Mouse (Mus musculus) forebrain, embryonic 13.5 days (tissue): ENCODE measurements around the gene Tctn1. TPM values are rescaled to one million over a fixed set of nuclear protein-coding genes. Genes with fewer than 3 reads are reported as not detected.

Experiments
- ATAC-seq: fragments of 200-750 bp; cut with Nextera tagmentation; 2 replicates; pipeline ENCODE4 v1.8.0; 2017
- H3K27ac ChIP-seq: fragments of 300-500 bp; sonication (generic); 2 replicates; pipeline ENCODE4 v1.5.1; 2015; ENCODE audit warnings: inconsistent platforms, mild to moderate bottlenecking, moderate library complexity
- H3K27me3 ChIP-seq: fragments of 300-500 bp; sonication (generic); 2 replicates; pipeline ENCODE4 v1.6.1; 2015; ENCODE audit warnings: mild to moderate bottlenecking, inconsistent platforms
- H3K36me3 ChIP-seq: fragments of 300-500 bp; sonication (generic); 2 replicates; pipeline ENCODE4 v1.6.1; 2015; ENCODE audit warnings: mild to moderate bottlenecking, inconsistent platforms; ENCODE audit not compliant: poor library complexity, severe bottlenecking
- H3K4me1 ChIP-seq: fragments of 300-500 bp; sonication (generic); 2 replicates; pipeline ENCODE4 v1.6.1; 2015; ENCODE audit warnings: inconsistent platforms
- H3K4me2 ChIP-seq: fragments of 300-500 bp; sonication (generic); 2 replicates; pipeline ENCODE4 v1.6.1; 2015; ENCODE audit warnings: inconsistent platforms, mild to moderate bottlenecking, moderate library complexity
- H3K4me3 ChIP-seq: fragments of 300-500 bp; sonication (generic); 2 replicates; pipeline ENCODE4 v1.5.1; 2015; ENCODE audit warnings: mild to moderate bottlenecking, inconsistent platforms
- H3K9ac ChIP-seq: fragments of 300-500 bp; sonication (generic); 2 replicates; pipeline ENCODE4 v1.6.1; 2015; ENCODE audit warnings: mild to moderate bottlenecking, inconsistent platforms
- H3K9me3 ChIP-seq: fragments of 300-500 bp; sonication (generic); replicated peaks from 2 replicates; pipeline ENCODE4 v1.6.1; 2016; ENCODE audit warnings: inconsistent platforms
- WGBS: fragments of 180-500 bp; shearing (Covaris S2); methylation state at CpG from one replicate; pipeline ENCODE4 v1.1.7; 2015; 5-methylcytosine and 5-hydroxymethylcytosine counted together
- polyA plus RNA-seq: library from polyadenylated mRNA; unstranded; fragments of >200 nt; fragmentation: Nextera tagmentation; extraction: Ambion mirVana; gene quantifications from 2 replicates; pipeline ENCODE4 v1.2.1, GENCODE M21; 2015

Gene Tctn1
- polyA plus RNA-seq, 1 experiment from 2014 or later: 4.9 TPM

GRCm38 (mm10) chr5:122240989-122241388 lies 23.3 kb downstream of the Tctn1 start:
- no peak overlapping the region for H3K4me2 ChIP-seq
- H3K9ac ChIP-seq: no peak overlapping the region
- H3K4me1 ChIP-seq: peaks cover 27% of the 10 kb centered on the region
- H3K4me3 ChIP-seq: no peak overlapping the region
- no peak for ATAC-seq
- H3K9me3 ChIP-seq: no peaks in the 10 kb centered on the region
- H3K27ac ChIP-seq: no peak overlapping the region
- H3K36me3 ChIP-seq: peaks cover 25% of the 10 kb centered on the region
- 67% methylated on average over 1 of the region's 1 CpGs for WGBS
- no peaks in the 10 kb centered on the region for H3K27me3 ChIP-seq

- Histone ChIP-seq H3K9ac (no peak overlapping the region), H3K27ac (no peak overlapping the region), H3K4me3 (no peak overlapping the region), H3K36me3 (peaks cover 25% of the 10 kb centered on the region), H3K27me3 (no peaks in the 10 kb centered on the region), H3K4me1 (peaks cover 24% of the 10 kb centered on the region), H3K4me2 (no peak overlapping the region), H3K9me3 (no peaks in the 10 kb centered on the region)
- ATAC-seq: no peak
- WGBS: 85% methylated on average over 11 of the region's 11 CpGs
Measured at GRCm38 (mm10) chr5:122240521-122240920, 23.7 kb downstream of the Tctn1 start.

- H3K9me3 ChIP-seq: no peaks in the 10 kb centered on the region
- no peak for ATAC-seq
- H3K36me3 ChIP-seq: peaks cover 25% of the 10 kb centered on the region
- H3K4me1 ChIP-seq: peaks cover 15% of the 10 kb centered on the region
- H3K27me3 ChIP-seq: no peaks in the 10 kb centered on the region
- no peak overlapping the region for H3K4me2 ChIP-seq
- 86% methylated on average over 7 of the region's 7 CpGs for WGBS
- no peak overlapping the region for H3K27ac ChIP-seq
- no peak overlapping the region for H3K9ac ChIP-seq
- H3K4me3 ChIP-seq: no peak overlapping the region
Measured at GRCm38 (mm10) chr5:122239618-122240017, 24.6 kb downstream of the Tctn1 start.

- Histone ChIP-seq H3K9me3 (no peaks in the 10 kb centered on the region), H3K4me1 (no peaks in the 10 kb centered on the region; the same call in 1 of the 2 replicates), H3K4me3 (no peak overlapping the region), H3K36me3 (peaks cover 25% of the 10 kb centered on the region), H3K27me3 (no peaks in the 10 kb centered on the region), H3K27ac (no peak overlapping the region), H3K9ac (no peak overlapping the region), H3K4me2 (no peak overlapping the region)
- ATAC-seq: no peak
- WGBS: 72% methylated on average over 5 of the region's 5 CpGs
Measured at GRCm38 (mm10) chr5:122237200-122237599, 27.1 kb downstream of the Tctn1 start.

GRCm38 (mm10) chr5:122235196-122235836 lies 28.9 kb downstream of the Tctn1 start:
- Histone ChIP-seq H3K9me3 (no peaks in the 10 kb centered on the region), H3K9ac (no peak overlapping the region), H3K36me3 (peaks cover 8% of the 10 kb centered on the region), H3K27me3 (no peaks in the 10 kb centered on the region), H3K4me2 (no peak overlapping the region), H3K27ac (no peak overlapping the region), H3K4me3 (no peak overlapping the region), H3K4me1 (no peaks in the 10 kb centered on the region; the same call in 1 of the 2 replicates)
- WGBS: 70% methylated on average over 9 of the region's 9 CpGs
- ATAC-seq: no peak

- Histone ChIP-seq H3K27ac (no peak overlapping the region), H3K36me3 (peaks cover under 1% of the 10 kb centered on the region; the same call in 1 of the 2 replicates), H3K27me3 (no peaks in the 10 kb centered on the region), H3K4me2 (no peak overlapping the region), H3K4me1 (no peaks in the 10 kb centered on the region; the same call in 1 of the 2 replicates), H3K4me3 (no peak overlapping the region), H3K9me3 (no peaks in the 10 kb centered on the region), H3K9ac (no peak overlapping the region)
- no peak for ATAC-seq
- WGBS: 82% methylated on average over 9 of the region's 9 CpGs
Measured at GRCm38 (mm10) chr5:122234319-122235195, 29.7 kb downstream of the Tctn1 start.

- no peaks in the 10 kb centered on the region for H3K9me3 ChIP-seq
- no peaks in the 10 kb centered on the region; the same call in 1 of the 2 replicates for H3K4me1 ChIP-seq
- no peak overlapping the region for H3K9ac ChIP-seq
- H3K27me3 ChIP-seq: no peaks in the 10 kb centered on the region
- H3K27ac ChIP-seq: no peak overlapping the region
- no peak for ATAC-seq
- WGBS: 90% methylated on average over 12 of the region's 12 CpGs
- H3K36me3 ChIP-seq: no peaks in the 10 kb centered on the region
- H3K4me3 ChIP-seq: no peak overlapping the region
- no peak overlapping the region for H3K4me2 ChIP-seq
Measured at GRCm38 (mm10) chr5:122233695-122234094, 30.6 kb downstream of the Tctn1 start.

GRCm38 (mm10) chr5:122233077-122233581 lies 31.1 kb downstream of the Tctn1 start:
- ATAC-seq: no peak
- Histone ChIP-seq H3K4me3 (no peak overlapping the region), H3K27me3 (no peaks in the 10 kb centered on the region), H3K9me3 (no peaks in the 10 kb centered on the region), H3K4me1 (no peaks in the 10 kb centered on the region; the same call in 1 of the 2 replicates), H3K36me3 (no peaks in the 10 kb centered on the region), H3K9ac (no peak overlapping the region), H3K4me2 (no peak overlapping the region), H3K27ac (no peak overlapping the region)
- WGBS: 93% methylated on average over 14 of the region's 14 CpGs

- no peaks in the 10 kb centered on the region for H3K27me3 ChIP-seq
- no peak for ATAC-seq
- no peak overlapping the region for H3K4me2 ChIP-seq
- no peak overlapping the region for H3K4me3 ChIP-seq
- WGBS: 92% methylated on average over 5 of the region's 5 CpGs
- peaks cover 6% of the 10 kb centered on the region; the same call in 1 of the 2 replicates for H3K9me3 ChIP-seq
- H3K36me3 ChIP-seq: no peaks in the 10 kb centered on the region
- no peaks in the 10 kb centered on the region; the same call in 1 of the 2 replicates for H3K4me1 ChIP-seq
- H3K27ac ChIP-seq: no peak overlapping the region
- no peak overlapping the region for H3K9ac ChIP-seq
Measured at GRCm38 (mm10) chr5:122232004-122232403, 32.3 kb downstream of the Tctn1 start.

GRCm38 (mm10) chr5:122231431-122231830 lies 32.8 kb downstream of the Tctn1 start:
- no peaks in the 10 kb centered on the region for H3K27me3 ChIP-seq
- WGBS: 90% methylated on average over 6 of the region's 6 CpGs
- no peak overlapping the region for H3K27ac ChIP-seq
- no peak for ATAC-seq
- no peaks in the 10 kb centered on the region for H3K36me3 ChIP-seq
- no peak overlapping the region for H3K9ac ChIP-seq
- H3K4me2 ChIP-seq: no peak overlapping the region
- no peak overlapping the region for H3K4me3 ChIP-seq
- H3K4me1 ChIP-seq: no peaks in the 10 kb centered on the region; the same call in 1 of the 2 replicates
- peaks cover 6% of the 10 kb centered on the region; the same call in 1 of the 2 replicates for H3K9me3 ChIP-seq

- Histone ChIP-seq H3K36me3 (no peaks in the 10 kb centered on the region), H3K9ac (no peak overlapping the region), H3K9me3 (peaks cover 6% of the 10 kb centered on the region; the same call in 1 of the 2 replicates), H3K27me3 (no peaks in the 10 kb centered on the region), H3K4me3 (no peak overlapping the region), H3K4me1 (no peaks in the 10 kb centered on the region; the same call in 1 of the 2 replicates), H3K27ac (no peak overlapping the region), H3K4me2 (no peak overlapping the region)
- ATAC-seq: no peak
- WGBS: 90% methylated on average over 4 of the region's 4 CpGs
Measured at GRCm38 (mm10) chr5:122230816-122231215, 33.4 kb downstream of the Tctn1 start.

GRCm38 (mm10) chr5:122228772-122229171 lies 35.5 kb downstream of the Tctn1 start:
- no peaks in the 10 kb centered on the region for H3K36me3 ChIP-seq
- no peak overlapping the region for H3K9ac ChIP-seq
- no peak overlapping the region for H3K4me3 ChIP-seq
- peaks cover 6% of the 10 kb centered on the region; the same call in 1 of the 2 replicates for H3K9me3 ChIP-seq
- H3K4me1 ChIP-seq: no peaks in the 10 kb centered on the region
- no peaks in the 10 kb centered on the region for H3K27me3 ChIP-seq
- H3K27ac ChIP-seq: no peak overlapping the region
- no peak for ATAC-seq
- WGBS: 76% methylated on average over 4 of the region's 4 CpGs
- no peak overlapping the region for H3K4me2 ChIP-seq
